8 mouse cellular contexts compared by ENCODE assay signal in genomic region chr7:126482392-126482871, GRCm38 (mm10). TPM values are rescaled to one million over a fixed set of nuclear protein-coding genes. Genes with fewer than 3 reads are reported as not detected.
A peak's percentile ranks its signal among the peaks of the same experiment; 100 is the strongest.
DNase-seq lines count a peak whose midpoint lies in the region; ATAC-seq and TF ChIP-seq lines count a peak whose summit lies in the region.

No protein-coding gene starts in this region.

- ATAC-seq in embryonic facial prominence, embryonic 15.5 days (ENCODE audit: insufficient number of reproducible peaks, low FRiP score, low TSS enrichment, low read depth), result peak; percentile 85
- ATAC-seq in liver, embryonic 14.5 days (ENCODE audit: insufficient read depth), result peak; percentile 76
- peak; percentile 92 for ATAC-seq in stomach, embryonic 15.5 days (ENCODE audit: insufficient read depth, low FRiP score, low read depth)

- H3K9me3 ChIP-seq in embryonic facial prominence, embryonic 15.5 days (replicated peaks), result no peaks in the 10 kb centered on the region
- no peaks in the 10 kb centered on the region for H3K9me3 ChIP-seq in heart, embryonic 10.5 days
- no peaks in the 10 kb centered on the region for H3K9me3 ChIP-seq in liver, embryonic 14.5 days (ENCODE audit: control insufficient read depth, low read length)
- H3K9me3 ChIP-seq in stomach, embryonic 15.5 days, result no peaks in the 10 kb centered on the region

- H3K36me3 ChIP-seq in embryonic facial prominence, embryonic 15.5 days, result no peaks in the 10 kb centered on the region
- H3K36me3 ChIP-seq in heart, embryonic 10.5 days, result no peaks in the 10 kb centered on the region
- no peaks in the 10 kb centered on the region for H3K36me3 ChIP-seq in liver, embryonic 14.5 days (replicated peaks; ENCODE audit: control insufficient read depth, insufficient read depth, low read depth)
- H3K36me3 ChIP-seq in stomach, embryonic 15.5 days, result no peaks in the 10 kb centered on the region

- peak overlapping the region; percentile 13; the same call in 1 of the 2 replicates for H3K27ac ChIP-seq in bone marrow, adult 2 months (ENCODE audit: control insufficient read depth, insufficient read depth, low read depth, low read length, poor library complexity)
- H3K27ac ChIP-seq in embryonic facial prominence, embryonic 15.5 days (replicated peaks), result peak overlapping the region; percentile 79
- peak overlapping the region; percentile 80 for H3K27ac ChIP-seq in heart, embryonic 10.5 days
- no peak overlapping the region; the same call in 1 of the 2 replicates for H3K27ac ChIP-seq in liver, embryonic 14.5 days
- H3K27ac ChIP-seq in stomach, embryonic 15.5 days, result peak overlapping the region; percentile 87

- peak overlapping the region; percentile 69 for H3K4me2 ChIP-seq in embryonic facial prominence, embryonic 15.5 days (replicated peaks)
- peak overlapping the region; percentile 72 for H3K4me2 ChIP-seq in liver, embryonic 14.5 days (ENCODE audit: low read depth)
- H3K4me2 ChIP-seq in stomach, embryonic 15.5 days, result peak overlapping the region; percentile 84

- H3K27me3 ChIP-seq in embryonic facial prominence, embryonic 15.5 days, result no peaks in the 10 kb centered on the region
- H3K27me3 ChIP-seq in heart, embryonic 10.5 days (ENCODE audit: insufficient read depth, poor library complexity, severe bottlenecking), result no peaks in the 10 kb centered on the region
- no peaks in the 10 kb centered on the region for H3K27me3 ChIP-seq in liver, embryonic 14.5 days (ENCODE audit: control insufficient read depth, insufficient read depth, low read length)
- no peaks in the 10 kb centered on the region for H3K27me3 ChIP-seq in stomach, embryonic 15.5 days (replicated peaks)

- DNase-seq in CD4-positive helper T cell, adult 2 months (ENCODE audit: low read depth, low spot score), result peak; percentile 69
- DNase-seq in heart, embryonic 10.5 days (ENCODE audit: low spot score), result peak; percentile 97
- DNase-seq in kidney, adult 9 months, result peak; percentile 95
- DNase-seq in liver, embryonic 14.5 days (ENCODE audit: low read depth in 3 of 3, low spot score in 3 of 3), result peak; percentile 67 to 70 (median 68)
- peak; percentile 50 for DNase-seq in naive thymus-derived CD4-positive, alpha-beta T cell, adult 2 months (ENCODE audit: low read depth)

- peak; percentile 25; the same call in 1 of the 2 replicates for TF ChIP-seq POLR2A in bone marrow, adult 2 months (IDR thresholded peaks at IDR 0.05; ENCODE audit: borderline replicate concordance, control insufficient read depth, low read depth, low read length)

- H3K9ac ChIP-seq in embryonic facial prominence, embryonic 15.5 days, result 0 out of 2 replicates have a peak overlapping the region, but pooled peaks have one; percentile 23
- H3K9ac ChIP-seq in liver, embryonic 14.5 days (replicated peaks), result no peak overlapping the region
- H3K9ac ChIP-seq in stomach, embryonic 15.5 days, result peak overlapping the region; percentile 40; the same call in 1 of the 2 replicates

- H3K4me1 ChIP-seq in bone marrow, adult 2 months (ENCODE audit: control insufficient read depth, insufficient read depth, low read length), result no peaks in the 10 kb centered on the region
- 0 out of 2 replicates have a peak, but pooled peaks cover 2% of the 10 kb centered on the region for H3K4me1 ChIP-seq in embryonic facial prominence, embryonic 15.5 days
- peaks cover 9% of the 10 kb centered on the region; the same call in 1 of the 2 replicates for H3K4me1 ChIP-seq in heart, embryonic 10.5 days
- peaks cover 5 to 8% of the 10 kb centered on the region in 2 experiments; a peak in 3 of 4 replicates for H3K4me1 ChIP-seq in liver, embryonic 14.5 days (replicated peaks; ENCODE audit: control insufficient read depth in 2 of 2, insufficient read depth in 2 of 2, low read length in 1 of 2)
- 0 out of 2 replicates have a peak, but pooled peaks cover 7% of the 10 kb centered on the region for H3K4me1 ChIP-seq in stomach, embryonic 15.5 days

- TF ChIP-seq CTCF in bone marrow, adult 2 months (IDR thresholded peaks at IDR 0.05; ENCODE audit: control insufficient read depth, insufficient read depth, low read length), result no peak
- peak; percentile 33; the same call in 1 of the 2 replicates for TF ChIP-seq CTCF in liver, embryonic 14.5 days (IDR thresholded peaks at IDR 0.05; ENCODE audit: low read depth)

- H3K4me3 ChIP-seq in bone marrow, adult 2 months (replicated peaks; ENCODE audit: control insufficient read depth, low read depth, low read length), result no peak overlapping the region
- H3K4me3 ChIP-seq in embryonic facial prominence, embryonic 15.5 days (replicated peaks), result peak overlapping the region; percentile 35
- peak overlapping the region; percentile 55 for H3K4me3 ChIP-seq in heart, embryonic 10.5 days
- H3K4me3 ChIP-seq in liver, embryonic 14.5 days (ENCODE audit: insufficient read depth in 1 of 2, low read depth in 2 of 2, low read length in 2 of 2), result peak overlapping the region; percentile 15 to 30
- peak overlapping the region; percentile 37 for H3K4me3 ChIP-seq in stomach, embryonic 15.5 days (replicated peaks)

- TF ChIP-seq EP300 in liver, embryonic 14.5 days (IDR thresholded peaks at IDR 0.05; ENCODE audit: low read depth), result no peak

- under 1% methylated on average over 23 of the region's 23 CpGs for WGBS in bone marrow, adult 2 months
- WGBS in embryonic facial prominence, embryonic 15.5 days, result 0% methylated on average over 23 of the region's 23 CpGs
- WGBS in heart, embryonic 10.5 days, result under 1% methylated on average over 23 of the region's 23 CpGs
- WGBS in liver, embryonic 14.5 days (ENCODE audit: insufficient replicate concordance), result under 1% methylated on average over 23 of the region's 23 CpGs
- under 1% methylated on average over 23 of the region's 23 CpGs for WGBS in stomach, embryonic 15.5 days

RNA-seq across cellular contexts. Expression of gene Tufm, which starts 4.7 kb away (rescaled TPM):
- polyA plus RNA-seq in bone marrow, adult 2 months (2011; ENCODE audit: insufficient read depth, insufficient read length, low replicate concordance, missing spikeins), result 16.7 and 36.3 TPM in 2 replicates
- 129 and 130 TPM in 2 replicates for polyA plus RNA-seq in embryonic facial prominence, embryonic 15.5 days (2015; fragmentation: Nextera tagmentation; extraction: Ambion mirVana)
- 199 and 204 TPM in 2 replicates for polyA plus RNA-seq in heart, embryonic 10.5 days (2016; fragmentation: Nextera tagmentation; extraction: Ambion mirVana)
- 44.6 and 67.8 TPM in 2 replicates for polyA plus RNA-seq in liver, embryonic 14.5 days (2012; rRNA removed)
- polyA plus RNA-seq in liver, embryonic 14.5 days (2014; fragmentation: Nextera tagmentation; extraction: Ambion mirVana), result 73.2 and 82.9 TPM in 2 replicates
- 149 and 158 TPM in 2 replicates for polyA plus RNA-seq in stomach, embryonic 15.5 days (2015; fragmentation: Nextera tagmentation; extraction: Ambion mirVana)

RNA-seq across cellular contexts. Expression of gene Sh2b1, which starts 7.2 kb away (rescaled TPM):
- 34.4 and 95.0 TPM in 2 replicates for polyA plus RNA-seq in bone marrow, adult 2 months (2011; ENCODE audit: insufficient read depth, insufficient read length, low replicate concordance, missing spikeins)
- 54.2 and 60.4 TPM in 2 replicates for polyA plus RNA-seq in embryonic facial prominence, embryonic 15.5 days (2015; fragmentation: Nextera tagmentation; extraction: Ambion mirVana)
- polyA plus RNA-seq in heart, embryonic 10.5 days (2016; fragmentation: Nextera tagmentation; extraction: Ambion mirVana), result 46.3 and 47.1 TPM in 2 replicates
- 12.4 and 12.9 TPM in 2 replicates for polyA plus RNA-seq in liver, embryonic 14.5 days (2012; rRNA removed)
- 8.3 and 9.5 TPM in 2 replicates for polyA plus RNA-seq in liver, embryonic 14.5 days (2014; fragmentation: Nextera tagmentation; extraction: Ambion mirVana)
- polyA plus RNA-seq in stomach, embryonic 15.5 days (2015; fragmentation: Nextera tagmentation; extraction: Ambion mirVana), result 39.2 and 44.4 TPM in 2 replicates

RNA-seq across cellular contexts. Expression of gene Atp2a1, which starts 19.5 kb away (rescaled TPM):
- 12.0 and 13.4 TPM in 2 replicates for polyA plus RNA-seq in bone marrow, adult 2 months (2011; ENCODE audit: insufficient read depth, insufficient read length, low replicate concordance, missing spikeins)
- 103 and 140 TPM in 2 replicates for polyA plus RNA-seq in embryonic facial prominence, embryonic 15.5 days (2015; fragmentation: Nextera tagmentation; extraction: Ambion mirVana)
- polyA plus RNA-seq in heart, embryonic 10.5 days (2016; fragmentation: Nextera tagmentation; extraction: Ambion mirVana), result 6.8 and 9.5 TPM in 2 replicates
- 0.15 and 0.16 TPM in 2 replicates for polyA plus RNA-seq in liver, embryonic 14.5 days (2012; rRNA removed)
- 0.10 TPM in 1 of 2 replicates, not detected in the other for polyA plus RNA-seq in liver, embryonic 14.5 days (2014; fragmentation: Nextera tagmentation; extraction: Ambion mirVana)
- 1.7 and 5.7 TPM in 2 replicates for polyA plus RNA-seq in stomach, embryonic 15.5 days (2015; fragmentation: Nextera tagmentation; extraction: Ambion mirVana)

RNA-seq across cellular contexts. Expression of gene Atxn2l, which starts 20.8 kb away (rescaled TPM):
- 78.5 and 156 TPM in 2 replicates for polyA plus RNA-seq in bone marrow, adult 2 months (2011; ENCODE audit: insufficient read depth, insufficient read length, low replicate concordance, missing spikeins)
- 52.1 and 58.0 TPM in 2 replicates for polyA plus RNA-seq in embryonic facial prominence, embryonic 15.5 days (2015; fragmentation: Nextera tagmentation; extraction: Ambion mirVana)
- polyA plus RNA-seq in heart, embryonic 10.5 days (2016; fragmentation: Nextera tagmentation; extraction: Ambion mirVana), result 43.6 and 52.3 TPM in 2 replicates
- 41.3 and 42.9 TPM in 2 replicates for polyA plus RNA-seq in liver, embryonic 14.5 days (2012; rRNA removed)
- 17.3 and 24.3 TPM in 2 replicates for polyA plus RNA-seq in liver, embryonic 14.5 days (2014; fragmentation: Nextera tagmentation; extraction: Ambion mirVana)
- 44.5 and 53.3 TPM in 2 replicates for polyA plus RNA-seq in stomach, embryonic 15.5 days (2015; fragmentation: Nextera tagmentation; extraction: Ambion mirVana)

RNA-seq across cellular contexts. Expression of gene Rabep2, which starts 53.9 kb away (rescaled TPM):
- polyA plus RNA-seq in bone marrow, adult 2 months (2011; ENCODE audit: insufficient read depth, insufficient read length, low replicate concordance, missing spikeins), result 10.7 and 28.6 TPM in 2 replicates
- 36.2 and 38.1 TPM in 2 replicates for polyA plus RNA-seq in embryonic facial prominence, embryonic 15.5 days (2015; fragmentation: Nextera tagmentation; extraction: Ambion mirVana)
- 25.5 and 25.8 TPM in 2 replicates for polyA plus RNA-seq in heart, embryonic 10.5 days (2016; fragmentation: Nextera tagmentation; extraction: Ambion mirVana)
- 3.4 and 4.4 TPM in 2 replicates for polyA plus RNA-seq in liver, embryonic 14.5 days (2012; rRNA removed)
- polyA plus RNA-seq in liver, embryonic 14.5 days (2014; fragmentation: Nextera tagmentation; extraction: Ambion mirVana), result 3.1 and 4.6 TPM in 2 replicates
- 27.4 and 27.9 TPM in 2 replicates for polyA plus RNA-seq in stomach, embryonic 15.5 days (2015; fragmentation: Nextera tagmentation; extraction: Ambion mirVana)
